Mouse (Mus musculus): ENCODE measurements at regions not wholly inside any gene's neighbourhood (a gene's known extent, or its start where the extent isn't known, plus 50 kb on each side); places are given as distances from the start of the nearest gene placed in this dataset.

- H3K27me3 ChIP-seq (ENCODE audit: control insufficient read depth in 1 of 2, insufficient read depth in 2 of 2, low read length in 2 of 2), result no peaks in the 10 kb centered on the region
- H3K27ac ChIP-seq (ENCODE audit: control insufficient read depth, low read depth, low read length), result no peak overlapping the region
Observed at GRCm38 (mm10) chr14:25407111-25407510, 51.9 kb upstream of the Zmiz1 start.

More at GRCm38 (mm10) chr14:25407111-25407510, 51.9 kb upstream of the Zmiz1 start:
- Histone ChIP-seq H3K4me1 (ENCODE audit: control insufficient read depth in 1 of 2, insufficient read depth in 2 of 2, low read length in 2 of 2) (peaks cover 6 to 31% of the 10 kb centered on the region in 2 experiments), H3K79me2 (ENCODE audit: control insufficient read depth, insufficient read depth, low read length, poor library complexity) (peaks cover 15% of the 10 kb centered on the region), H3K4me3 (ENCODE audit: control insufficient read depth in 1 of 2, insufficient read depth in 1 of 2, low read depth in 2 of 2, low read length in 2 of 2) (no peak overlapping the region), H3K36me3 (ENCODE audit: control insufficient read depth in 1 of 2, insufficient read depth in 2 of 2, low read length in 2 of 2) (peaks cover 0 to 24% of the 10 kb centered on the region in 2 experiments; a peak in 3 of 4 replicates), H3K9ac (ENCODE audit: control insufficient read depth, low read depth, low read length, poor library complexity, severe bottlenecking) (no peak overlapping the region), H3K9me3 (replicated peaks; ENCODE audit: insufficient read depth, low read length) (no peaks in the 10 kb centered on the region)
- no peak for TF ChIP-seq GABPA (IDR thresholded peaks at IDR 0.05; ENCODE audit: low read depth, low read length)
- no peak for TF ChIP-seq MEF2A (IDR thresholded peaks at IDR 0.05; ENCODE audit: extremely low read depth, insufficient replicate concordance, low read depth, low read length, poor library complexity, severe bottlenecking)
- no peak for TF ChIP-seq RAD21 (IDR thresholded peaks at IDR 0.05; ENCODE audit: low read depth, low read length)
- TF ChIP-seq ETS1 (IDR thresholded peaks at IDR 0.05; ENCODE audit: low read depth, low read length), result no peak
- no peak for TF ChIP-seq NRF1 (IDR thresholded peaks at IDR 0.05; ENCODE audit: insufficient read depth, low read depth, low read length, poor library complexity, severe bottlenecking)
- TF ChIP-seq USF1 (IDR thresholded peaks at IDR 0.05; ENCODE audit: low read depth, low read length), result no peak
- TF ChIP-seq CHD2 (IDR thresholded peaks at IDR 0.05; ENCODE audit: low read length), result no peak
- TF ChIP-seq CTCF (IDR thresholded peaks at IDR 0.05 in 2 of 3, conservative IDR thresholded peaks at IDR 0.05 in 1 of 3; ENCODE audit: control insufficient read depth in 1 of 3, insufficient read depth in 1 of 3, low read depth in 2 of 3, low read length in 3 of 3, poor library complexity in 1 of 3, severe bottlenecking in 1 of 3), result no peak
- TF ChIP-seq MAX (IDR thresholded peaks at IDR 0.05; ENCODE audit: low read length), result no peak
- TF ChIP-seq SIN3A (IDR thresholded peaks at IDR 0.05; ENCODE audit: low read length), result no peak
- no peak for TF ChIP-seq UBTF (IDR thresholded peaks at IDR 0.05; ENCODE audit: borderline replicate concordance, insufficient read depth, low read depth, low read length)
- no peak for DNase-seq (ENCODE audit: low read depth, low spot score)
